Mouse (Mus musculus): ENCODE measurements around the gene Fxyd5. TPM values are rescaled to one million over a fixed set of nuclear protein-coding genes. Genes with fewer than 3 reads are reported as not detected.

Fxyd5 gene
- polyA plus RNA-seq, 2 experiments = 17.4 to 28.8 TPM

DNA sequence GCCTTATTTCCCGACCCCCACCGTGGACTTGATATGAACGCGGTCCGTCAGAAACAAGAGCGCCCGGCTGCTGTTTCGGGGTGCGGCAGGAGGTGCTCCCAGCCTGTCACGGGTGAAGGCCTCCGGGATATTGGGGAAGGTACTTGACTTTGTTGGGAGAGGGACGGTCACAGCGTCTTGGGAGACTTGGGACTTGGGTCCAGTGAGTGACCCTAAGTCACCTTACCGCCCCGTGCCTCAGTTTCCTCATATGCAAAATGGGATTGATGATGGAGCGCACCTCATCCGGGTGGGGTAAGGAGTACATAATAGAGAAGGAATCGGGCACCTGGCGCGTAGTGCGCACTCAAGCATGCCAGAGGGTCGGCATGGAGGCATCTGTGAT is 10.0 kb upstream of the Fxyd5 start:
- no peak for ATAC-seq (ENCODE audit: low FRiP score, low read depth)
- DNase-seq (ENCODE audit: low spot score) = no peak
- WGBS = 4% methylated on average over 22 of the region's 22 CpGs
- Histone ChIP-seq H3K27me3 (ENCODE audit: control insufficient read depth, insufficient read depth, low read length) (peaks cover 52% of the 10 kb centered on the region), H3K4me1 (ENCODE audit: control insufficient read depth, insufficient read depth, low read length) (peaks cover 58% of the 10 kb centered on the region), H3K27ac (replicated peaks; ENCODE audit: low read depth, low read length) (no peak overlapping the region), H3K9ac (ENCODE audit: low read depth, low read length, severe bottlenecking) (no peak overlapping the region), H3K4me2 (replicated peaks; ENCODE audit: low read depth, low read length, severe bottlenecking) (peak overlapping the region; percentile 44), H3K36me3 (ENCODE audit: control insufficient read depth, insufficient read depth, low read length) (no peaks in the 10 kb centered on the region), H3K9me3 (ENCODE audit: control insufficient read depth, low read length) (no peaks in the 10 kb centered on the region), H3K4me3 (replicated peaks; ENCODE audit: low read length) (peak overlapping the region; percentile 20; the same call in 1 of the 2 replicates)
- TF ChIP-seq POLR2A (IDR thresholded peaks at IDR 0.05; ENCODE audit: borderline replicate concordance, extremely low read depth, insufficient read depth, insufficient read length) = no peak

GRCm38 (mm10) chr7:31051321-31052021 is 9.2 kb upstream of the Fxyd5 start, which contains the start of gene Fxyd7:
Fxyd7 (minus strand) TSS chr7:31051467.
- no peak within 1 kb of the TSS for H3K27ac ChIP-seq (replicated peaks; ENCODE audit: low read depth, low read length)
- H3K4me2 ChIP-seq (replicated peaks; ENCODE audit: low read depth, low read length, severe bottlenecking) = peak within 1 kb of the TSS; percentile 44
- H3K27me3 ChIP-seq (ENCODE audit: control insufficient read depth, insufficient read depth, low read length) = peaks cover 52% of the 10 kb centered on the region
- TF ChIP-seq POLR2A (IDR thresholded peaks at IDR 0.05; ENCODE audit: borderline replicate concordance, extremely low read depth, insufficient read depth, insufficient read length) = no peak
- H3K9me3 ChIP-seq (ENCODE audit: control insufficient read depth, low read length) = no peaks in the 10 kb centered on the region
- no peak for ATAC-seq (ENCODE audit: low FRiP score, low read depth)
- 2% methylated on average over 17 of the region's 28 CpGs for WGBS
- DNase-seq (ENCODE audit: low spot score) = no peak
- no peaks in the 10 kb centered on the region for H3K36me3 ChIP-seq (ENCODE audit: control insufficient read depth, insufficient read depth, low read length)
- peak within 1 kb of the TSS; percentile 21 for H3K4me3 ChIP-seq (replicated peaks; ENCODE audit: low read length)
- no peak within 1 kb of the TSS for H3K9ac ChIP-seq (ENCODE audit: low read depth, low read length, severe bottlenecking)
- peaks cover 58% of the 10 kb centered on the region for H3K4me1 ChIP-seq (ENCODE audit: control insufficient read depth, insufficient read depth, low read length)

DNA sequence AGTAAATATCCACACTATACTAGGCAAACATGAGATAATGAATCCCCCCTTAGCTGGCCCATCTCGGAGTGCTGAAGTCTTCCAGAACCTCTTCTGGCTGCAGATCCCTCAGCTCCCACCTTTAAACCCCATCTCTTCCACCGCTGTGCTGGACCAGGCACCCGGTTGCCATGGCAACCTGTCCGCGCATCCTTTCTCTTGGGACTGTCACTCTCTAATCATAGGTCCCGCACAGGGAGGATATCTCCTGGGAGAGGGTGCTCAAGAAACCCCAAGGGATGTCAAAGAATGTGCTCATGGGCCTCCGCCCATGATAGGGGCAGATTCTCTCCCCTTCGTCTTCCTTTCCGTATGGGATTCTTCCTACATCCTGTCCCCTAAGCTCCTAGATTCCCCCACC is 8.6 kb upstream of the Fxyd5 start:
- Histone ChIP-seq H3K4me2 (replicated peaks; ENCODE audit: low read depth, low read length, severe bottlenecking) (peak overlapping the region; percentile 44), H3K27me3 (ENCODE audit: control insufficient read depth, insufficient read depth, low read length) (peaks cover 52% of the 10 kb centered on the region), H3K9me3 (ENCODE audit: control insufficient read depth, low read length) (no peaks in the 10 kb centered on the region), H3K36me3 (ENCODE audit: control insufficient read depth, insufficient read depth, low read length) (no peaks in the 10 kb centered on the region), H3K27ac (replicated peaks; ENCODE audit: low read depth, low read length) (no peak overlapping the region), H3K4me3 (replicated peaks; ENCODE audit: low read length) (peak overlapping the region; percentile 21), H3K4me1 (ENCODE audit: control insufficient read depth, insufficient read depth, low read length) (peaks cover 58% of the 10 kb centered on the region), H3K9ac (ENCODE audit: low read depth, low read length, severe bottlenecking) (no peak overlapping the region)
- TF ChIP-seq POLR2A (IDR thresholded peaks at IDR 0.05; ENCODE audit: borderline replicate concordance, extremely low read depth, insufficient read depth, insufficient read length) = no peak
- no peak for DNase-seq (ENCODE audit: low spot score)
- ATAC-seq (ENCODE audit: low FRiP score, low read depth) = no peak
- 3% methylated on average over 9 of the region's 9 CpGs for WGBS

GRCm38 (mm10) chr7:31050487-31050886 is 8.2 kb upstream of the Fxyd5 start:
- no peak overlapping the region for H3K9ac ChIP-seq (ENCODE audit: low read depth, low read length, severe bottlenecking)
- WGBS = 2% methylated on average over 6 of the region's 6 CpGs
- ATAC-seq (ENCODE audit: low FRiP score, low read depth) = no peak

DNA sequence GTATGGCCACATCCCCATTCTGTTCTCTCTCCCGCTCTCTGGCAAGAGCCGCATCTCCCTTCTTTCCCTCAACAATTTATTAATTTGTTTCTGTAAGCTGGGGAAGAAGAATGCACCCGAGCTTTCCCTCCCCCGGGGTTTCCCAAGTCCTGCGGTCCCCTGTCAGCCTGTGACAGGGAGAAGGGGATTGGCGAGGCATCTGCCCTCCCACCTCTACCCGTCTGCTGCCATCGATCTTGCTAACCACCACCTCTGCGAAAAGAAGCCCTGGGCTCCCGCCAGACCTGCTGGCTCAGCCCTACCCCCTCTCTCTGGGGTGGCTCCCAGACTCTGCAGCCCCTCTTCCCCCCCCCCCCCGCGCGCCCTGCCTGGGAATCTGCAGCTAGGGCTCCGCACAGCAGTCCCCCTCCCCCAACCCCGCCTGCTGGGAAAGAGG is 7.6 kb upstream of the Fxyd5 start:
- H3K9ac ChIP-seq (ENCODE audit: low read depth, low read length, severe bottlenecking) = no peak overlapping the region
- peaks cover 50% of the 10 kb centered on the region for H3K4me1 ChIP-seq (ENCODE audit: control insufficient read depth, insufficient read depth, low read length)
- 1% methylated on average over 12 of the region's 15 CpGs for WGBS
- no peak for TF ChIP-seq POLR2A (IDR thresholded peaks at IDR 0.05; ENCODE audit: borderline replicate concordance, extremely low read depth, insufficient read depth, insufficient read length)
- no peak for DNase-seq (ENCODE audit: low spot score)
- no peaks in the 10 kb centered on the region for H3K36me3 ChIP-seq (ENCODE audit: control insufficient read depth, insufficient read depth, low read length)
- peaks cover 55% of the 10 kb centered on the region for H3K27me3 ChIP-seq (ENCODE audit: control insufficient read depth, insufficient read depth, low read length)
- peak overlapping the region; percentile 19 for H3K4me3 ChIP-seq (replicated peaks; ENCODE audit: low read length)
- no peak overlapping the region for H3K27ac ChIP-seq (replicated peaks; ENCODE audit: low read depth, low read length)
- no peak for ATAC-seq (ENCODE audit: low FRiP score, low read depth)
- peak overlapping the region; percentile 44 for H3K4me2 ChIP-seq (replicated peaks; ENCODE audit: low read depth, low read length, severe bottlenecking)
- no peaks in the 10 kb centered on the region for H3K9me3 ChIP-seq (ENCODE audit: control insufficient read depth, low read length)

More at GRCm38 (mm10) chr7:31050487-31050886, 8.2 kb upstream of the Fxyd5 start:
- no peaks in the 10 kb centered on the region for H3K9me3 ChIP-seq (ENCODE audit: control insufficient read depth, low read length)
- DNase-seq (ENCODE audit: low spot score) = no peak
- no peak overlapping the region for H3K27ac ChIP-seq (replicated peaks; ENCODE audit: low read depth, low read length)
- peak overlapping the region; percentile 21 for H3K4me3 ChIP-seq (replicated peaks; ENCODE audit: low read length)
- no peaks in the 10 kb centered on the region for H3K36me3 ChIP-seq (ENCODE audit: control insufficient read depth, insufficient read depth, low read length)
- peaks cover 56% of the 10 kb centered on the region for H3K4me1 ChIP-seq (ENCODE audit: control insufficient read depth, insufficient read depth, low read length)
- peaks cover 53% of the 10 kb centered on the region for H3K27me3 ChIP-seq (ENCODE audit: control insufficient read depth, insufficient read depth, low read length)
- H3K4me2 ChIP-seq (replicated peaks; ENCODE audit: low read depth, low read length, severe bottlenecking) = peak overlapping the region; percentile 44
- no peak for TF ChIP-seq POLR2A (IDR thresholded peaks at IDR 0.05; ENCODE audit: borderline replicate concordance, extremely low read depth, insufficient read depth, insufficient read length)
